Mouse (Mus musculus) heart, embryonic 14.5 days (tissue): ENCODE results near the gene Zmynd8. TPM values are rescaled to one million over a fixed set of nuclear protein-coding genes. Genes with fewer than 3 reads are reported as not detected.
A peak's percentile ranks its signal among the peaks of the same experiment; 100 is the strongest.

Source experiments
- ATAC-seq: fragments of 200-750 bp; cut with Nextera tagmentation; 2 replicates; pipeline ENCODE4 v1.8.0; 2017; ENCODE audit warnings: low read depth, moderate TSS enrichment; ENCODE audit not compliant: insufficient number of reproducible peaks, insufficient read depth, low FRiP score
- H3K27ac ChIP-seq, 2 experiments: fragments of 200-500 bp in 1 of 2; fragments of 300-500 bp in 1 of 2; sonication (generic) in 1 of 2; replicated peaks in 1 of 2; 2 replicates each; pipeline ENCODE4 v1.5.1; 2012 to 2014; ENCODE audit warnings: low read depth in 2 of 2, low read length in 2 of 2, control low read depth in 1 of 2, mild to moderate bottlenecking in 1 of 2, mixed read lengths in 1 of 2; ENCODE audit not compliant: control insufficient read depth in 1 of 2, insufficient read depth in 1 of 2
- H3K27me3 ChIP-seq: fragments of 300-500 bp; sonication (generic); 2 replicates; pipeline ENCODE4 v1.6.1; 2014; ENCODE audit warnings: mild to moderate bottlenecking, low read length, control low read depth; ENCODE audit not compliant: control insufficient read depth, insufficient read depth
- H3K36me3 ChIP-seq: fragments of 300-500 bp; sonication (generic); 2 replicates; pipeline ENCODE4 v1.6.1; 2014; ENCODE audit warnings: mild to moderate bottlenecking, control low read depth, low read length, mixed read lengths; ENCODE audit not compliant: control insufficient read depth, insufficient read depth
- H3K4me1 ChIP-seq, 2 experiments: fragments of 200-500 bp in 1 of 2; fragments of 300-500 bp in 1 of 2; sonication (generic) in 1 of 2; 2 replicates each; pipeline ENCODE4 v1.6.1; 2012 to 2014; ENCODE audit warnings: low read length in 2 of 2, control low read depth in 1 of 2, mixed read lengths in 1 of 2; ENCODE audit not compliant: control insufficient read depth in 2 of 2, insufficient read depth in 2 of 2
- H3K4me2 ChIP-seq: fragments of 300-500 bp; sonication (generic); 2 replicates; pipeline ENCODE4 v1.6.1; 2014; ENCODE audit warnings: mild to moderate bottlenecking, low read length
- H3K4me3 ChIP-seq, 2 experiments: fragments of 200-500 bp in 1 of 2; fragments of 300-500 bp in 1 of 2; sonication (generic) in 1 of 2; 2 replicates each; pipeline ENCODE4 v1.5.1; 2012 to 2014; ENCODE audit warnings: low read length in 2 of 2, mild to moderate bottlenecking in 2 of 2, control low read depth in 1 of 2, low read depth in 1 of 2, moderate library complexity in 1 of 2; ENCODE audit not compliant: control insufficient read depth in 1 of 2, insufficient read depth in 1 of 2
- H3K9ac ChIP-seq: fragments of 300-500 bp; sonication (generic); 2 replicates; pipeline ENCODE4 v1.6.1; 2014; ENCODE audit warnings: mild to moderate bottlenecking, low read length
- H3K9me3 ChIP-seq: fragments of 300-500 bp; sonication (generic); 2 replicates; pipeline ENCODE4 v1.6.1; 2016; ENCODE audit warnings: low read length, control low read depth; ENCODE audit not compliant: control insufficient read depth
- WGBS: fragments of 180-500 bp; shearing (Covaris S2); extraction: QIAGEN DNeasy Blood & Tissue Kit; methylation state at CpG from one replicate; pipeline ENCODE4 v1.1.7; 2014; 5-methylcytosine and 5-hydroxymethylcytosine counted together
- polyA plus RNA-seq: library from polyadenylated mRNA; unstranded; fragments of >200 nt; fragmentation: Nextera tagmentation; extraction: Ambion mirVana; gene quantifications from 2 replicates; pipeline ENCODE4 v1.2.1, GENCODE M21; 2014

The Zmynd8 gene
- polyA plus RNA-seq, 1 experiment from 2014 or later: 38.0 TPM

DNA sequence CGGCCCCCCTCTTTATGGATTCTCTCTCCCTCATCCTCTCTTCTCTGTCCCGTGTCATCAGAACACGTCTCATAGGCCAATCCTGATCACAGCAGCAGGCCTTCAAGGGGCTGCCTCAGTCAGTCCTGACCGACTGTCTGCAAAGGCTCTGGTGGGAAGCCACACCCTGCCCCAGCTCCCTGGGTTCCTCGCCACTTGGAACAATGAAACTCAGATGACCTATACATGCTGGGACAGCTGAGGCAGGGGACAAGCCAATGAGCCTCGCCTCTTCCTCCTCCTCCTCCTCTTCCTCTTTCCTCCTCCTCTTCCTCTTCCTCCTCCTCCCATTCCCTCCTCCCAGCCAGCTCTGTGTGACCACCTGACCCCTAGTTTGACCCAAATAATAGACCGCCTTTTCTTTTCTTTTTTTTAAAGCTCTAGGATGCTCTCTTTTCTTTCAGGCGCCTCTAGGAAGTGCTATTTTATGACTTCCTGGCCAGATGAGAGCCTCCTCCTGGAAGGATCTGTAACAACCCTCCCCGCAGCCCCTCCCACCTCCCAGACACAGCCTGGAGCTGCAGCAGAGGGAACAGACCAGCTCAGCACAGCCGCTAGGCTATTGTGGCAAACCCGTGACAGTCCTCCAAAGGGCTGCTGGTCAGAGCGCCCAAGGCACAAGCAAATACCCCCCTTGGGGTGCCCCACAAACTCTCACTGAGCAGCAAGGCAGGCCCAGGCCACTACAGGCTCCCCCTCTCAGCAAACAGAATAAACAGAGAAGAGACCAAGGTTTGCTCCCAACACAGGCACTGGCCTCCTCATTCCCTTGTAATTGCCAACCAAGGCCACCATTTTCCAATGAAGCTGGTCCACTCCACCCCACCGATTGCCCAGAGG is 24.1 kb downstream of the Zmynd8 start:
- Histone ChIP-seq H3K4me3 (no peak overlapping the region; a peak in 1 of 4 replicates), H3K4me2 (peak overlapping the region; percentile 50), H3K36me3 (peaks cover 77% of the 10 kb centered on the region), H3K4me1 (peaks cover 53 to 78% of the 10 kb centered on the region in 2 experiments), H3K9me3 (no peaks in the 10 kb centered on the region), H3K27me3 (no peaks in the 10 kb centered on the region), H3K9ac (peak overlapping the region; percentile 61), H3K27ac (peak overlapping the region; percentile 74 to 87)
- ATAC-seq: peak; percentile 74
- WGBS: 38% methylated on average over 13 of the region's 13 CpGs

GRCm38 (mm10) chr2:165873777-165874176 is 25.0 kb downstream of the Zmynd8 start:
- Histone ChIP-seq H3K36me3 (peaks cover 82% of the 10 kb centered on the region), H3K4me3 (no peak overlapping the region), H3K4me1 (peaks cover 50 to 78% of the 10 kb centered on the region in 2 experiments), H3K4me2 (no peak overlapping the region), H3K27ac (peak overlapping the region; percentile 15 to 87; a peak in 3 of 4 replicates), H3K27me3 (no peaks in the 10 kb centered on the region), H3K9me3 (no peaks in the 10 kb centered on the region), H3K9ac (no peak overlapping the region)
- ATAC-seq: no peak
- 51% methylated on average over 3 of the region's 3 CpGs for WGBS

DNA sequence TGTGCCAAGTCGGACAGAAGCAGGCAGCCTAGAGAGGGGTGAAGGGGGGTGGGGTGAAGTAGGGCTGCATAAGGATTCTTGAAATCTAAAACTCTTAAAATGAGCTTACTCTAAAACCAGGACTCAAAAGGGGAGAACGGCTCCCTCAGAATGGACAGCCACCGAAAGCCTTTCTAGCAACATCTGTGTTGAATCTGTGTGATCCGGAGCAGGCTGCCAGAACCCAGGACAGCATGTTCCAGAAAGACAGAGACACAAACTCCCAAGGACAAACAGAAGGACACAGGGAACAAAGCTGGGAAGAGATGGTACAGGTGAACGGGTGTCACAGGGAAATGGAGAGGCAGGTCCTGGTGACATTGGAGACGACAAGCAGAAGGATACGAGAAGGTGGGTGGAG is 25.6 kb downstream of the Zmynd8 start:
- H3K9ac ChIP-seq: peak overlapping the region; percentile 45; the same call in 1 of the 2 replicates
- H3K4me1 ChIP-seq: peaks cover 51 to 79% of the 10 kb centered on the region in 2 experiments

DNA sequence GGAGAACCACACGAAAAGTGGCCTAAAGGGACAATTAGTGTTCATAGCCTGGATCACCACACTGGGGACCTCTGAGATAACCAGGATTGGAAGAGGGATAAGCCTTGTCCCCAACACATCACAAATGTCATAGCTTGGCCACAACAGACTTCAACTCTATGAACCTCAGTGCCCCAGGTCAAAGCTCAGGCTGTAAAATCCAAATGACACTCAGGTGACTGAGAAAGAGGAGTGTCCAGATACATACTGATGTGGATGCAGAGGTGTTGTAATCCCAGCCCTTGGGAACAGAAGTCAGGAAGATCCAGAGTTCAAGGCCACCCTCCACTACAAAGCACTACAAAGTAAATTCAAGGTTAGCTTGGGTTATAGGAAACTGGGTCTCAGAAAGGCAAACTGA is 29.6 kb downstream of the Zmynd8 start:
- Histone ChIP-seq H3K9me3 (no peaks in the 10 kb centered on the region), H3K4me3 (no peak overlapping the region), H3K4me2 (no peak overlapping the region; the same call in 1 of the 2 replicates), H3K36me3 (peaks cover 58% of the 10 kb centered on the region), H3K27ac (peak overlapping the region; percentile 36 to 75), H3K9ac (no peak overlapping the region), H3K4me1 (peaks cover 35 to 62% of the 10 kb centered on the region in 2 experiments), H3K27me3 (no peaks in the 10 kb centered on the region)
- ATAC-seq: no peak
- 52% methylated on average over 1 of the region's 1 CpGs for WGBS

More for the DNA sequence above, 25.6 kb downstream of the Zmynd8 start:
- Histone ChIP-seq H3K27me3 (no peaks in the 10 kb centered on the region), H3K4me2 (no peak overlapping the region), H3K4me3 (no peak overlapping the region), H3K9me3 (no peaks in the 10 kb centered on the region), H3K27ac (peak overlapping the region; percentile 15 to 87), H3K36me3 (peaks cover 82% of the 10 kb centered on the region)
- ATAC-seq: no peak
- 58% methylated on average over 7 of the region's 7 CpGs for WGBS

DNA sequence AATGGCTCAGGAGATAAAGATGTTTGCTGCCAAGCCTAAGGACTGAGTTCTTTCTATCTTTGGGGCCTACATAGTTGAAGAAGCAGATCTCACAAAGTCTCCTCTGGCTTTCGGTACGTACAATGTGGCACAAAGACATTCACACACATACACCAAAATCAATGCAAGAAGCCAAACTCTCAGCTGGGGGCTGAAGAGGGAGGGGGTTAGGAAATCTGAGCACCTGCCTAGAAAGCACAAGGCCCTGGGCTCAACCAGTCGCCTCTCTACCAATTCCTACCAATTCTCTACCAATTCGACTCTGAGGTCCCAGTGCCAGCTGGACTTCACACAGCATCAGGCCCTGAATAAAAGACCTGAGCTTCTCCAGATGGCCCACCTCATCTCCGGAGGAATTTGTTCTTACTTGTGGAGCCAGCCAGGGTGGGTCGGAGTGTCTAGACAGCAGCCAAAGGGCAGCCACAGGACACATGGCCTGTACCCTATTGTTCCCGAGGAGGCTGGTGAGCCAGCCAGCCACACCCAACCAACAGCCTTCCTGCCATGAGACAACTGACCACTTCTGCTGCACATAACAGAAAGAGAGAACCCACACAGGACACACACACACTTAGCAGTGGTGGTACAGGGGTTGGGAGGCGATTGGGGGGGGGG is 30.2 kb downstream of the Zmynd8 start:
- 51% methylated on average over 8 of the region's 8 CpGs for WGBS

GRCm38 (mm10) chr2:165867549-165867948 is 31.3 kb downstream of the Zmynd8 start:
- Histone ChIP-seq H3K9ac (peak overlapping the region; percentile 52; the same call in 1 of the 2 replicates), H3K36me3 (peaks cover 46% of the 10 kb centered on the region), H3K4me2 (no peak overlapping the region), H3K4me3 (no peak overlapping the region), H3K4me1 (peaks cover 28 to 47% of the 10 kb centered on the region in 2 experiments), H3K9me3 (no peaks in the 10 kb centered on the region), H3K27me3 (no peaks in the 10 kb centered on the region), H3K27ac (peak overlapping the region; percentile 51 to 83; a peak in 3 of 4 replicates)
- ATAC-seq: no peak
- 80% methylated on average over 9 of the region's 9 CpGs for WGBS

More for the DNA sequence above, 30.2 kb downstream of the Zmynd8 start:
- ATAC-seq: peak; percentile 63; the same call in 1 of the 2 replicates
- H3K4me3 ChIP-seq: no peak overlapping the region
- H3K4me2 ChIP-seq: no peak overlapping the region; the same call in 1 of the 2 replicates
- peaks cover 53% of the 10 kb centered on the region for H3K36me3 ChIP-seq
- no peaks in the 10 kb centered on the region for H3K9me3 ChIP-seq
- H3K9ac ChIP-seq: no peak overlapping the region
- peak overlapping the region; percentile 36 to 75 for H3K27ac ChIP-seq
- peaks cover 35 to 58% of the 10 kb centered on the region in 2 experiments for H3K4me1 ChIP-seq
- H3K27me3 ChIP-seq: no peaks in the 10 kb centered on the region

DNA sequence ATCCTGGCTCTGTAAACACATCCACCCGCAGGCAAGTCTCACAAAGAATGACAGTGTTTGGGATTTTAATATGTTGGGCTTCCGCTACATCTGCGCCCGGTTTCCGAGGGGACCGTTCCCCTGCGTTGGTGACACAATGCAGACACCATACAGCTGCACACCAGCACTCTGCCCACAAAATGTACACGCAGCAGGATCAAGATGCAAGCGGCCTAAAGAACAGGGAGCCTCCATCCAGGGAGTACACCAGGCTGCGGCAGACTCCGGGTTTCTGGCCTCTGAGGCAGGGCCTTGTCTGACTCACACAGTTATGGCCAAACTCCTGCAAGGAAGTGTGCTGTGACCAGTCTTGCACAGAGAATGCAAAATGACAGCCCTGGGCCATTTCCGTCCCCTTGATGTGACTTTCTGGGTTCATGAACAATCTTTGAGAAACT is 31.8 kb downstream of the Zmynd8 start:
- Histone ChIP-seq H3K4me1 (peaks cover 28 to 47% of the 10 kb centered on the region in 2 experiments), H3K27ac (peak overlapping the region; percentile 51 to 83), H3K27me3 (no peaks in the 10 kb centered on the region), H3K9ac (peak overlapping the region; percentile 52), H3K36me3 (peaks cover 43% of the 10 kb centered on the region), H3K4me3 (no peak overlapping the region), H3K4me2 (0 out of 2 replicates have a peak overlapping the region, but pooled peaks have one; percentile 14), H3K9me3 (no peaks in the 10 kb centered on the region)
- no peak for ATAC-seq
- 35% methylated on average over 12 of the region's 12 CpGs for WGBS
